Mouse (Mus musculus) hindbrain, embryonic 11.5 days (tissue): ENCODE data around the gene Man2a2. TPM values are rescaled to one million over a fixed set of nuclear protein-coding genes. Genes with fewer than 3 reads are reported as not detected.

ENCODE experiments used
- ATAC-seq: fragments of 200-750 bp; cut with Nextera tagmentation; 2 replicates; pipeline ENCODE4 v1.8.0; 2017; ENCODE audit warnings: mild to moderate bottlenecking, moderate TSS enrichment, moderate library complexity; ENCODE audit not compliant: low FRiP score
- DNase-seq: peaks from one replicate; pipeline ENCODE4 v3.0.0-alpha.2; 2015; ENCODE audit warnings: low spot score
- H3K27ac ChIP-seq: fragments of 300-500 bp; sonication (generic); 2 replicates; pipeline ENCODE4 v1.5.1; 2014; ENCODE audit warnings: mild to moderate bottlenecking, low read depth, low read length
- H3K27me3 ChIP-seq: fragments of 300-500 bp; sonication (generic); 2 replicates; pipeline ENCODE4 v1.6.1; 2014; ENCODE audit warnings: mild to moderate bottlenecking, low read length, moderate library complexity, mixed read lengths; ENCODE audit not compliant: control insufficient read depth, insufficient read depth
- H3K36me3 ChIP-seq: fragments of 300-500 bp; sonication (generic); 2 replicates; pipeline ENCODE4 v1.6.1; 2014; ENCODE audit warnings: mild to moderate bottlenecking, low read length, moderate library complexity, mixed read lengths; ENCODE audit not compliant: control insufficient read depth, insufficient read depth
- H3K4me1 ChIP-seq: fragments of 300-500 bp; sonication (generic); replicated peaks from 2 replicates; pipeline ENCODE4 v1.6.1; 2014; ENCODE audit warnings: low read length, mixed read lengths; ENCODE audit not compliant: control insufficient read depth, insufficient read depth
- H3K4me2 ChIP-seq: fragments of 300-500 bp; sonication (generic); replicated peaks from 2 replicates; pipeline ENCODE4 v1.6.1; 2014; ENCODE audit warnings: mild to moderate bottlenecking, low read depth, low read length
- H3K4me3 ChIP-seq: fragments of 300-500 bp; sonication (generic); 2 replicates; pipeline ENCODE4 v1.5.1; 2014; ENCODE audit warnings: low read depth, low read length
- H3K9ac ChIP-seq: fragments of 300-500 bp; sonication (generic); 2 replicates; pipeline ENCODE4 v1.6.1; 2014; ENCODE audit warnings: low read depth, low read length
- H3K9me3 ChIP-seq: fragments of 300-500 bp; sonication (generic); 2 replicates; pipeline ENCODE4 v1.6.1; 2016; ENCODE audit warnings: low read length; ENCODE audit not compliant: control insufficient read depth
- WGBS: fragments of 180-500 bp; shearing (Covaris S2); extraction: QIAGEN DNeasy Blood & Tissue Kit; methylation state at CpG from one replicate; pipeline ENCODE4 v1.1.7; 2014; 5-methylcytosine and 5-hydroxymethylcytosine counted together
- polyA plus RNA-seq: library from polyadenylated mRNA; unstranded; fragments of >200 nt; fragmentation: Nextera tagmentation; extraction: Ambion mirVana; gene quantifications from 2 replicates; pipeline ENCODE4 v1.2.1, GENCODE M21; 2014

Man2a2 gene
- polyA plus RNA-seq, 1 experiment from 2014 or later, result 9.8 TPM

- whole genome bisulfite sequencing, result 68% methylated on average over 10 of the region's 10 CpGs
- Histone ChIP-seq H3K36me3 (no peaks in the 10 kb centered on the region), H3K4me2 (no peak overlapping the region), H3K4me1 (no peaks in the 10 kb centered on the region), H3K27me3 (no peaks in the 10 kb centered on the region), H3K9me3 (no peaks in the 10 kb centered on the region), H3K4me3 (no peak overlapping the region), H3K27ac (no peak overlapping the region), H3K9ac (no peak overlapping the region)
- DNase-seq (no peak), ATAC-seq (no peak)
Observed at GRCm38 (mm10) chr7:80376192-80376591, 5.0 kb upstream of the Man2a2 start.

DNA sequence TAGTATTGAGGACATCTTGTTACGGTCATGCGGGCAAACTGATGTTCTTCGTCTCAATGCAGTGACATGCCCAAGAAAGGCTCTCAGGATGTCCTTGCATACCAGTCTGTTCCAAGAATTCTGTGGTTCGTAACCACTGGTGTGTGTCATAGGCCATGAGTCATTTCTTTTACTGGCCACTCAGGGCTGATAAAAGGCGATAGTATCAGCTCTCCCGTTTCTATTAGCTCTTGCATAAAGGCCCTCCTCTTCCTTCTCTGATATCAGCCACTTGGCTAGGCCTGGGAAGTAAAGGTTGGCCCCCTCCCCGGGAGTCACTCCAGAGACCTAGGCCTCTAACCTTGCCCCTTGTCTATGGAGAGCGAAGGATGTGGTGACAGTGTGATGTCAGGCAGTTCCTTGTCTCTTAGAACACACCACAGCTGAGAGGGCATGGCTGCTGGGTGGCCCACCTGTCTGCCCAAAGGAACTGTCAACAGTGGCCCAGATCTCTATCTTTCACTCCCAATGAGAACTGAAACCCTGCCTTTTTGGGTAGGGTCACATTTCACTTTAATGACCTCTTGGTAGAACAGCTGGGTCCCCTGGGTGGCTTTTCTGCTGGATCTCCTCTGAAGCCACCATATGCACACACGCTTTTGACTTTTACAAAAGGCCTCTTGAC lies 4.3 kb upstream of the Man2a2 start:
- Histone ChIP-seq H3K27ac (no peak overlapping the region), H3K27me3 (no peaks in the 10 kb centered on the region), H3K4me3 (no peak overlapping the region), H3K4me1 (no peaks in the 10 kb centered on the region), H3K9me3 (no peaks in the 10 kb centered on the region), H3K36me3 (no peaks in the 10 kb centered on the region), H3K4me2 (no peak overlapping the region), H3K9ac (no peak overlapping the region)
- ATAC-seq (no peak), DNase-seq (no peak)
- WGBS, result 84% methylated on average over 9 of the region's 9 CpGs

- WGBS, result 97% methylated on average over 3 of the region's 3 CpGs
- no peaks in the 10 kb centered on the region for H3K4me1 ChIP-seq
- DNase-seq, result no peak
- no peak for ATAC-seq
- no peaks in the 10 kb centered on the region for H3K27me3 ChIP-seq
- no peaks in the 10 kb centered on the region for H3K36me3 ChIP-seq
- H3K9ac ChIP-seq, result no peak overlapping the region
- H3K4me2 ChIP-seq, result no peak overlapping the region
- H3K27ac ChIP-seq, result no peak overlapping the region
- no peaks in the 10 kb centered on the region for H3K9me3 ChIP-seq
- no peak overlapping the region for H3K4me3 ChIP-seq
Observed at GRCm38 (mm10) chr7:80374733-80375132, 3.6 kb upstream of the Man2a2 start.

DNA sequence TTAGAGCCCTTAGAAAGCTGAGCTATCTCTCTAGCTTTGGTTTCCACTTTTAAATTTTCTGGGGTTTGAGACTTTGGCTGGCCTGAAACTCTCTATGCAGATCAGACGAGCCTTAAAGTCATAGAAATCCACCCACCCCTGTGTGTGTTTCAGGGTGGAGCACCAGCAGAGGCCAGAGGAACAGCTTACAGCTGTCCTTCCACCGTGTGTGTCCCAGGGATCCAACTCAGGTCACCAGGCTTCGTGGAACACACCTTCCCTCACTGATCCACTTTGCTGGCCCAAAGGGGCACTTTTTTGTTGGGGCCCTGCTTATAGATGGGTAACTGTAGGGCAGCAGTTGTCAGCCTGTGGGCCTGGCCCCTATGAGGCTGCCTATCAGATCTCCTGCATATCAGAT lies 3.1 kb upstream of the Man2a2 start:
- whole genome bisulfite sequencing, result 70% methylated on average over 3 of the region's 3 CpGs

DNA sequence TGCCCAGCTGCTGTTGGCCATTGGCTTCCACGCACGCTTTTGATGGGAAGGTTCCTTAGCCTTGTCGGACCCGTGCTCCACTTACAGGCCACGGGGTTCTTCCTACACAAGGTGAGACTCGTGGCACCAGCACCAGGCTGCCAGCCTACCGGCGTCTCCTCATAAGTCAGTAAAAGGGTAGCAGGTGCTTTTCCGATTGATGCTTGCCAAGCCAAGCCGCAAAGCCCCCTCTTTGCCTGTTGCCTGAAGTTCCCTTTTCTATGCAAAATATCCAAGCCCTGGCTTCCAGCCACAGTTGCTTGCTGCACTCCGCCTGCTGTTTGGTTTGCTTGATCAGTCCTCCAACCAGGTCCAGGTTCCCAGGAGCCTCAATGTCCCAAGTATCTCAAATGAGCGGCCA lies 2.7 kb upstream of the Man2a2 start:
- H3K4me1 ChIP-seq, result no peaks in the 10 kb centered on the region
- 85% methylated on average over 12 of the region's 12 CpGs for WGBS
- H3K27ac ChIP-seq, result no peak overlapping the region
- no peaks in the 10 kb centered on the region for H3K27me3 ChIP-seq
- H3K4me2 ChIP-seq, result no peak overlapping the region
- H3K9me3 ChIP-seq, result no peaks in the 10 kb centered on the region
- H3K4me3 ChIP-seq, result no peak overlapping the region
- no peak overlapping the region for H3K9ac ChIP-seq
- DNase-seq (no peak), ATAC-seq (no peak)
- no peaks in the 10 kb centered on the region for H3K36me3 ChIP-seq

More for the DNA sequence above, 3.1 kb upstream of the Man2a2 start:
- Histone ChIP-seq H3K4me2 (no peak overlapping the region), H3K9me3 (no peaks in the 10 kb centered on the region), H3K9ac (no peak overlapping the region), H3K27ac (no peak overlapping the region), H3K36me3 (no peaks in the 10 kb centered on the region), H3K27me3 (no peaks in the 10 kb centered on the region), H3K4me3 (no peak overlapping the region), H3K4me1 (no peaks in the 10 kb centered on the region)
- ATAC-seq (no peak), DNase-seq (no peak)

GRCm38 (mm10) chr7:80373352-80373751 lies 2.2 kb upstream of the Man2a2 start:
- DNase-seq, result no peak

GRCm38 (mm10) chr7:80372667-80373066 lies 1.5 kb upstream of the Man2a2 start:
- ATAC-seq (no peak), DNase-seq (no peak)
- Histone ChIP-seq H3K9me3 (no peaks in the 10 kb centered on the region), H3K4me3 (no peak overlapping the region), H3K9ac (no peak overlapping the region), H3K27ac (no peak overlapping the region), H3K4me2 (no peak overlapping the region), H3K36me3 (no peaks in the 10 kb centered on the region; the same call in 1 of the 2 replicates), H3K4me1 (no peaks in the 10 kb centered on the region), H3K27me3 (no peaks in the 10 kb centered on the region)
- 49% methylated on average over 2 of the region's 2 CpGs for WGBS

More at GRCm38 (mm10) chr7:80373352-80373751, 2.2 kb upstream of the Man2a2 start:
- no peak for ATAC-seq
- H3K27ac ChIP-seq, result no peak overlapping the region
- H3K9ac ChIP-seq, result no peak overlapping the region
- H3K4me3 ChIP-seq, result no peak overlapping the region
- H3K36me3 ChIP-seq, result no peaks in the 10 kb centered on the region
- H3K27me3 ChIP-seq, result no peaks in the 10 kb centered on the region
- H3K4me2 ChIP-seq, result no peak overlapping the region
- WGBS, result 84% methylated on average over 4 of the region's 4 CpGs
- no peaks in the 10 kb centered on the region for H3K4me1 ChIP-seq
- no peaks in the 10 kb centered on the region for H3K9me3 ChIP-seq

DNA sequence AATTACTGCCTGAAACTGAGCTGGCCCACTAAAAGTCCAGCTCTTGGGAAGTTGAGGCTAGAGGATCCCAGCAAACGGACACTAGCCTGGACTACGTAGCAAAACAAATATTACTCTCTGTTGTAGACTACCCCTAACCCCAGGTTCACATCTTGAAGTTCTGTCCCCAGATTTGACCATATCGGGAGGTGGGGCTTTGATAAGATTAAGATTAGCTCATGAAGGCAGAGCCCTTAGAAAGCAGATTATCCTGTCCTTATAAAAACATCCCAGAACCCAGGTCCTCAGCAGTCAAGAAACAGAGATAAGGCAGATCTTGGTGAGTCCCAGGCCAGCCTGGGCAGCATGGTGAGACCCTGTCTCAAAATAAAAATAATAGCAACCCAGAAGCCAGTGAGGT lies 991 bp upstream of the Man2a2 start:
- H3K9ac ChIP-seq, result no peak overlapping the region

GRCm38 (mm10) chr7:80370649-80371040 lies 530 bp downstream of the Man2a2 start:
- Histone ChIP-seq H3K36me3 (peaks cover 7% of the 10 kb centered on the region; the same call in 1 of the 2 replicates), H3K27ac (peak overlapping the region; percentile 68; the same call in 1 of the 2 replicates), H3K4me1 (no peaks in the 10 kb centered on the region), H3K4me3 (peak overlapping the region; percentile 88), H3K9ac (peak overlapping the region; percentile 92), H3K27me3 (no peaks in the 10 kb centered on the region), H3K9me3 (no peaks in the 10 kb centered on the region), H3K4me2 (peak overlapping the region; percentile 82)
- 0% methylated on average over 29 of the region's 31 CpGs for WGBS
- peak; percentile 73 for DNase-seq
- ATAC-seq, result peak; percentile 62

More for the DNA sequence above, 991 bp upstream of the Man2a2 start:
- ATAC-seq (no peak), DNase-seq (no peak)
- Histone ChIP-seq H3K27me3 (no peaks in the 10 kb centered on the region), H3K4me2 (no peak overlapping the region), H3K27ac (no peak overlapping the region), H3K9me3 (no peaks in the 10 kb centered on the region), H3K4me3 (no peak overlapping the region), H3K36me3 (no peaks in the 10 kb centered on the region; the same call in 1 of the 2 replicates), H3K4me1 (no peaks in the 10 kb centered on the region)
- 78% methylated on average over 3 of the region's 3 CpGs for WGBS
